Mouse (Mus musculus) G1E-ER4 (cell line): ENCODE results near the gene Pcdh9. TPM values are rescaled to one million over a fixed set of nuclear protein-coding genes. Genes with fewer than 3 reads are reported as not detected.

Experiments used
- GATA1 ChIP-seq: IDR thresholded peaks from one replicate; pipeline ENCODE4 v1.8.0; 2012; ENCODE audit warnings: low read length, inconsistent platforms
- polyA plus RNA-seq: library from polyadenylated mRNA; stranded (reverse); fragments of >175 nt; gene quantifications from 2 replicates; pipeline ENCODE4 v1.2.3, GENCODE M21; 2012

The Pcdh9 gene
- polyA plus RNA-seq, 1 experiment, result not detected

DNA sequence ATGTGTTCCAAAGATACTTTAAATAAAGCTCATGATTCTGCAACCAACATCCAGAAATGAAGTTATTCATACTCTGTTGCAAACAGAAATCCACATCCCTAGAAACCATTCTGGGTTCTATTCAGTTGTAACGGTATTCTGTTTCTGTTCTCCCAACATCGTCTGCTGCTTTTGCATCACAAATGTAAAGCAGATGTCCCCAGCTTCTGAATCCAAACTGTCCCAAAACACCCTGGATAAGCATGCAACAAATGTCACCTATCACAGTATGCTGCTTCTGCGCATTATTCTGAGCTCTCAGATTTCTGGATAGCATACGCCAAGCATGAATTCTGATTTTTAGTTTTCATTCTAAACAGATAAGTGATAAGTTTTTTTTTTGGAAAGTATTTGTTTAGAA is 516.3 kb downstream of the Pcdh9 start:
- no peak for TF ChIP-seq GATA1

- TF ChIP-seq GATA1, result no peak
Measured at GRCm38 (mm10) chr14:93354150-93354549, 536.3 kb downstream of the Pcdh9 start.

- TF ChIP-seq GATA1, result no peak
Measured at GRCm38 (mm10) chr14:93350906-93351305, 539.6 kb downstream of the Pcdh9 start.

- no peak for TF ChIP-seq GATA1
Measured at GRCm38 (mm10) chr14:93349166-93349565, 541.3 kb downstream of the Pcdh9 start.

DNA sequence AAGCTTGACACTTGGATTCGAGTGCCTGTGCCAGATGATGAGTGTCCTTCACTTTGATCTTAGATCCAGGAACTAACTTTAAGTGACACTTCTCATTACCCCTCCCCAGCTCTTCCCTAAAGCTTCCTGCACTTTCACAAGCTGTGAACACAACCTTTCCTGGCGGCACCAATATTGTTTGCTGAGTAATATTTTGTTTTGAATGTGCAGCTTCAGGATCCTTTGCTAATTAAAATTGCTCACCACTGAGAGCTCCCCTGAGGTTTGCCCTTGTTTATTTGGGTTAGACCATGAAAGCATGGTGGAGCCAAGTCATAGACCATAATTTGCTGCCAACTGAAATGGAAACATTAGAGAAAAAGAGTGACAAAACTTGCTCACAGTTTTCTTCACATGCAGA is 543.4 kb downstream of the Pcdh9 start:
- TF ChIP-seq GATA1, result no peak

DNA sequence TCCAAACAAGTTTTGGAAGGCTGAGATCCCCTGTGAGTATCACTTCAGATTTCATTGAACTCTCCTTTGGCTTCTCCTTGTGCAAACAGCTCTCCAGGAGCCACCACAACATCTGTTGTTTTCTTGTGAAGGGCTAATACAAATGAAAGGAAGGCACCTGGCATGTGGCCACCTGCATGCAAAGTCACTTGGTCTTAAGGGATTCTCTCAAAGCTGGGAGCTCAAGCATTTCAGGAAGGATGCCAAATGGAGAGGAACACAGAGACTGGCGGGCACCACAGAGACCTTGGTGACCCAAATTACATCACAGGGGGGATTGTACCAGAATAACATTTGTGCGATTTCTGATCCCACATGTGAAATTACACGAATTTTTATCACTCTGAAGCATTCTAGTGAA is 547.7 kb downstream of the Pcdh9 start:
- no peak for TF ChIP-seq GATA1

DNA sequence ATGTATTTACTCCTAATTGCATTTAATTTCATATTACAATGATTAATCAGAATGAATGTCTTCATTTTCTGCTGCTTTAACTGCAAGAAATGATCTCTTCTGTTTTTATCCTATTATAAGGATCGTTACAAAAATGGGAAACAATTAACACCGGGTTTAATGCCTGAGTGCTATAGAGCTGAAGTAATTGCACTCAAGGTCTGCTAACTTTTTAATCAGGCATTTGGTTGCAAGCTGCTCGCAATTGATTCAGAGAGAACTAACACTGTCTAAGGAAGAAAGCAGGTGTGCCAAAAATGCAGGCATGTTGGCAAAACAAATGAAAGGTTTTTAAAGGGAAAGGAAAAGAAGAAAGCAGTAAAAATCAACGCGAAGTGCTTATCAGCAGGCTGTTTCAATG is 549.1 kb downstream of the Pcdh9 start:
- no peak for TF ChIP-seq GATA1

- TF ChIP-seq GATA1, result no peak
Measured at GRCm38 (mm10) chr14:93329247-93329646, 561.2 kb downstream of the Pcdh9 start.

DNA sequence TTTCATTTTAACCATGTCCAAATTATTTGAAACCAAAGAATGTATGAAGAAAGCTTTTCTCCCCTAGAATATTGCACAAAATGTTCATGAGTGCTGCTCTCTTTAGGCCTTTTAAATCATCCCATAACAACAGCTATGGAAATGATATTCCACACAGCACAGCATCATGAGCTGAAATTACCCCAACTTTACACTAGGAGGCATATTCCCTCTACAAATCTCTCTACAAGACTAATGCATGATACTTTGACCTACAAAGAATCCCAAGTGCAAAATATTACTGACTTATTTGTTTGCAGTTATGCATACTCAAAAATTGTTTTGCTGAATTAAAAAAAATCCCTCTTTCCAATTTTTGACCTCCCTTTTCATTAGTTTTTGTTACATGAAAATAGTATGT is 573.1 kb downstream of the Pcdh9 start:
- no peak for TF ChIP-seq GATA1

DNA sequence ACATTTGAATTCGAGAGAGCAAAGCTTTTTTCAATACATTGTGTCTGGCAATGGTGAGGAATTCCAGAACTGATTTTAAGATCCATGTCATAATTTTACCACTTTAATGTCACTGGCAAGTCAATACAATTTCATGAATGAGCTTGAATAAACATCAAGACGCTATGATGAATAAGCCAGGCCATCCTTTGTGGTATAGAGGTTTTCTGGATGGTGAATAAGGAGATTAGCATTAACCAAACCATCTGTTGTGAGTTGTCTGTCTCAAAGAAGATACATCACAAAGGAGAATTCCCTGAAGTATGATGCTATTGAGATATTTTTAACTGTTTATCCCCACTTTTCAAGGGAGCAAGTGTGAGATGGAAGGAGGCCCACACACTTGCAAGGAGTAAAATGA is 602.1 kb downstream of the Pcdh9 start:
- no peak for TF ChIP-seq GATA1

GRCm38 (mm10) chr14:93287642-93288041 is 602.8 kb downstream of the Pcdh9 start:
- TF ChIP-seq GATA1, result no peak

GRCm38 (mm10) chr14:93285136-93285535 is 605.3 kb downstream of the Pcdh9 start:
- no peak for TF ChIP-seq GATA1

DNA sequence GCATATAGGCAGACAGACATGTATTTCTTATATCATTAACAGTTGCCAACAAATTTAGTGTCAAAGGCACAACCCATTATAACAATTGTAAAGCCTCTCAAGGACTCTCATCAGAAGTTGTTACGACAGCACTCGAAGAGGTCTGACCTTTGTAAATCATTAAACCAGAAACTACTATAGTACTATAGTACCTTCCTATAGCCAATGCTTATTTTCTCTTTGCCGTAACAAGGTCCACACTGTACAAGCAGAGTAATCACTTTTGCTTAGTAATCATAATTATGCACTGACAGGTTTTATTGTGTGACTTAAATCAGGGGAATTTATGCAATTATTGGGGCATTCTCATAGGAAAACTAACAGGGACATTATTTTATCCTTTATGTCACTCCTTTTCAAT is 606.5 kb downstream of the Pcdh9 start:
- TF ChIP-seq GATA1, result no peak

GRCm38 (mm10) chr14:93275661-93276060 is 614.8 kb downstream of the Pcdh9 start:
- no peak for TF ChIP-seq GATA1

DNA sequence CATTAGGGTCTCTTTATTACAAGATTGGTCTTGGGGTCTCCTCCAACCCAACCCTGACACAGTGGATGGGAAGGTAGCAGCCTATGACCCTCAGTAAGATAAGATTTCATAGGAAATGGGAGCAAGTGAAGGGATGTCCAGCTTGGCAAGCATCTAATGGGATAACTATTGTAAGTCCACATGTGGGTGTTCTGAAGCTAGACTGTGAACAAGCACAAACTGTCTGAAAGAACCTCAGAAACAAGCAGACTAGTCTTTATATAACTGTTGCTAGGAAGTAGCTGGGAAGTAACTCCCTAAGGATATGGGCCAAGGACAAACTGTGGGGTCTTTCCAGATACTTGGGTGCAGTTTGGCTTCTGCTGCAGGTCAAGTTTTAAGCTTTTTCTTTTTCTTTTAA is 615.7 kb downstream of the Pcdh9 start:
- TF ChIP-seq GATA1, result no peak

DNA sequence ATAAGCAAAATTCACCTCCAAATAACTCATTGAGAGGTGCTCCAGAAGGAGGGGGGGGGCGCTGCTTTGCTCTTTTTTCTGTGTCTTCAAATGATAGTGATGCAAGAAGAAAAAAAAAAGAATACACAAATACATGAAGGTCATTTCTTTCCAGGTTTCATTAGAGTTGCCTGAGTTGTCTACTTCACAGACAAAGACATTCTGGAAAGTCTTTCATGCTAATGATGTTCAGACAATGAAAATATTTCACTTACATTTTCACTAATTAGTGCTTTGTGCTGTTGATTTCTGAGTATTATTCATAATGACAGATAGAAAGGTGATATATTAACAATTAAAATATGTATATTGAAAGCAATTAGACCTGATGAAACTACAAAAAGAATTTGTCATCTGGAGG is 637.1 kb downstream of the Pcdh9 start:
- TF ChIP-seq GATA1, result no peak

GRCm38 (mm10) chr14:93240263-93240662 is 650.2 kb downstream of the Pcdh9 start:
- TF ChIP-seq GATA1, result no peak

GRCm38 (mm10) chr14:93234333-93234732 is 656.1 kb downstream of the Pcdh9 start:
- TF ChIP-seq GATA1, result no peak

DNA sequence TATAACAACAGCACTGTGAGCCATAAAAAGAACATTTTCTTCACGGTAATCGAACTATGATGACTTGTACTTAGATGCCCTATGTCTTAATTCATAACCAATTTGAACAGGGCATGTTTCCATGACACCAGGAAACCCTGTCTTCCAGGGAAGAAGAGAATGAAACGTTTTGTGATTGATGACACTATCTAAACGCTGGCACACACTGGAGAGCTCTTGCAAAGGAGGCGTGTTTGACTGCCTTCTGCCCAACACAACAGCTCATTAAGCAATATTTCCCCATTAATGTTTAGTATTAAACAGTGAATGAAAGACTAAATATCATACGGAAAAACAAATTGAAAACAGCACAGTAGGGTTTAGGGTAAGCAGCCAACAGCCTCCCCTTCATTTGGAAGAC is 656.9 kb downstream of the Pcdh9 start:
- TF ChIP-seq GATA1, result no peak

DNA sequence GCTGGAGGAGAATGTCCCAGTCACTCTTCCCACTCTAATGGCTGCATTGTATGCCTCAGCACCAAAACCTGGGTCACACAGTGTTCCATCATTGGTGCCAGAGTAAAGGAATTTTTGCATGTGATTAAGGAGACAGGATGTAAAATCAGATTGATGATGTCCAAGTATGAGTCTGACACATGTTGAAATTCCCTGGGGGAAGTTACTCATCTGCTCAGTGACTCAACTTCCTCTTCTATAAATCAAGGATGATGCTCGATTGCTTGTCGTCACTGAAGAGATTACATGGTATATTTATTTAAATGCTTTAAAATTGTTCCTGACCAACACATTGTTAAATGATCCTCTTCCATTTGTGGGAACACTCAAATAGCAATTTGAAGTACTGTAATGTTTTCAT is 690.7 kb downstream of the Pcdh9 start:
- no peak for TF ChIP-seq GATA1
